Mouse (Mus musculus) forebrain, embryonic 15.5 days (tissue): Measurements from ENCODE around the gene Hoxb1. TPM values are rescaled to one million over a fixed set of nuclear protein-coding genes. Genes with fewer than 3 reads are reported as not detected.
A peak's percentile ranks its signal among the peaks of the same experiment; 100 is the strongest.

Experiments
- ATAC-seq: fragments of 200-750 bp; cut with Nextera tagmentation; replicated peaks from 2 replicates; pipeline ENCODE4 v1.8.0; 2017; ENCODE audit warnings: mild to moderate bottlenecking, moderate TSS enrichment, moderate library complexity
- H3K27ac ChIP-seq: fragments of 300-500 bp; sonication (generic); replicated peaks from 2 replicates; pipeline ENCODE4 v1.5.1; 2015; ENCODE audit warnings: mild to moderate bottlenecking, inconsistent platforms
- H3K27me3 ChIP-seq: fragments of 300-500 bp; sonication (generic); 2 replicates; pipeline ENCODE4 v1.6.1; 2015; ENCODE audit warnings: inconsistent platforms
- H3K36me3 ChIP-seq: fragments of 300-500 bp; sonication (generic); 2 replicates; pipeline ENCODE4 v1.6.1; 2015; ENCODE audit warnings: mild to moderate bottlenecking, inconsistent platforms
- H3K4me1 ChIP-seq: fragments of 300-500 bp; sonication (generic); 2 replicates; pipeline ENCODE4 v1.6.1; 2015; ENCODE audit warnings: inconsistent platforms
- H3K4me2 ChIP-seq: fragments of 300-500 bp; sonication (generic); replicated peaks from 2 replicates; pipeline ENCODE4 v1.6.1; 2015; ENCODE audit warnings: mild to moderate bottlenecking, inconsistent platforms
- H3K4me3 ChIP-seq: fragments of 300-500 bp; sonication (generic); 2 replicates; pipeline ENCODE4 v1.5.1; 2015; ENCODE audit warnings: mild to moderate bottlenecking, inconsistent platforms
- H3K9ac ChIP-seq: fragments of 300-500 bp; sonication (generic); replicated peaks from 2 replicates; pipeline ENCODE4 v1.6.1; 2015; ENCODE audit warnings: mild to moderate bottlenecking, inconsistent platforms
- H3K9me3 ChIP-seq: fragments of 300-500 bp; sonication (generic); 2 replicates; pipeline ENCODE4 v1.6.1; 2016; ENCODE audit warnings: inconsistent platforms
- WGBS: fragments of 180-500 bp; shearing (Covaris S2); methylation state at CpG from one replicate; pipeline ENCODE4 v1.1.7; 2015; ENCODE audit warnings: mixed read lengths; 5-methylcytosine and 5-hydroxymethylcytosine counted together
- polyA plus RNA-seq: library from polyadenylated mRNA; unstranded; fragments of >200 nt; fragmentation: Nextera tagmentation; extraction: Ambion mirVana; gene quantifications from 2 replicates; pipeline ENCODE4 v1.2.1, GENCODE M21; 2015

Hoxb1 gene
- polyA plus RNA-seq, 1 experiment from 2014 or later, result not detected

DNA sequence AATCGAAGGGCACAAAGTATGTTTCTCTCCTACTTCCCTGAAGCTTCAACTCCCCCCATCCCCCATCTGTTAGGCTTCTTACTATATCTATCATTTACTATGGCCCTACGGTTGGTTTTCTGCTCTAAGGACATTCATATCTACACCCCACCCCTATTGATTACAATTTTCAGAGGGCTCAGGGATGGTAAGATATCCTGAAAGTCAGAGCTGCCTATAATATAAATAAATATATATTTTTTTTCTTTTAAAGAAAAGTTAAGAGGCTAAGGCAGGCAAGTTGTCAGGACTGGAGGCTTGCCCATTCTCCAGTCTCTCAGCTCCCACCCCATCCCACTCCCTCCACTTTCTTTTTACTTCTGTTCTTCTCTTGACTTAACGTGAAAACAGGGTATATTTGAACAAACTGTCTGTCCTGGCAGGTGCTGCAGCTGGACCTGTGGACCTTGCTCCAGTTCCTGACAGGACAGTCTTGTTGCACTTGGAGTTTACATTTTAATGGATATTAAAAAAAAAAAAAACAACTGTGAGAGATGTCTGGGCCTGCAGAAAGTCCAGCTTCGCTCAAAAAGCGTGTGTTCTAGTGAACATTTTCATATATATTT is 18.5 kb upstream of the Hoxb1 start:
- Histone ChIP-seq H3K27ac (no peak overlapping the region), H3K9me3 (no peaks in the 10 kb centered on the region), H3K4me3 (no peak overlapping the region), H3K27me3 (peaks cover 95% of the 10 kb centered on the region), H3K9ac (no peak overlapping the region), H3K4me1 (peaks cover 8% of the 10 kb centered on the region), H3K4me2 (no peak overlapping the region), H3K36me3 (no peaks in the 10 kb centered on the region)
- no peak for ATAC-seq
- WGBS, result 5% methylated on average over 5 of the region's 5 CpGs

GRCm38 (mm10) chr11:96347717-96348116 is 17.8 kb upstream of the Hoxb1 start:
- 5% methylated on average over 4 of the region's 4 CpGs for WGBS

DNA sequence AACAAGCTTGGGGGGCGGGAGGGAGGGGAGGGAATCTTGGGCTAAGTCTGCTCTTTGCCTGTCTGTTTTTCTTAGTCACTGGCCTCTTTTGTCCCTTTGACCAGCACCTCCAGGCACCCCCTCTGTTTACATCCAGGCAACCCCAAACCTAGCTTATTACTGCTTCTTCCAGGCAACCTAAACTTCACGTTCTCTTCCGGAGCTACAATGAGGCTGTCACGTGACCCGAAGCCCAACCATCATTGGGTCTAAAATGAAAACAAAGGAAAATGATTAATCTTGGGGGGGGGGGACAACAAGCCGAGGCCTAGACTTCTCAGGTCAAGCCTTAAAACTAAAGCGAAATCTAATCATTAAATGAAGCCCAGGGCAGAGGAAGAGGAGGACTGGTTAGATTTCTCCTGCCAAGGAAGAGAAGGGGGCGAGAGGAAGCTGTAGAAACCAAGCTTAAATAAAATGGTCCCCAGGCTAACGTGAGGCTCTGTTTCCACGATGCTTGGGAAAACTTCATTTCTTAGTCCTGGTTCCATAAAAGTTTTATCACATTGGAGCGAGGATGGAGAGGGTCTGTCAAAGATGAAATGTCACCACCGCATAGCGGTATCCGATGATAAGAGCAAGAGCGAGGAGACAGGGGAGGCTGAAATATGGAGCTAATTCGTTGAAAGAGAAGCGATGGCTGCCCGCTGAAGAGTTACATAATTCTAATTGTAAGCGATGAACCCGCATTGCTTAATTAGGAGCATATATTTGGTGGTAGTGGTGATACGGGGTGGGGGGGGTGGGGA is 17.2 kb upstream of the Hoxb1 start:
- Histone ChIP-seq H3K9ac (no peak overlapping the region), H3K36me3 (no peaks in the 10 kb centered on the region), H3K9me3 (no peaks in the 10 kb centered on the region), H3K27me3 (peaks cover 95% of the 10 kb centered on the region), H3K27ac (no peak overlapping the region), H3K4me3 (no peak overlapping the region), H3K4me2 (no peak overlapping the region), H3K4me1 (peaks cover 13% of the 10 kb centered on the region)
- no peak for ATAC-seq
- WGBS, result 1% methylated on average over 21 of the region's 21 CpGs

More at GRCm38 (mm10) chr11:96347717-96348116, 17.8 kb upstream of the Hoxb1 start:
- no peak overlapping the region for H3K9ac ChIP-seq
- ATAC-seq, result no peak
- no peak overlapping the region for H3K27ac ChIP-seq
- H3K27me3 ChIP-seq, result peaks cover 95% of the 10 kb centered on the region
- no peak overlapping the region for H3K4me2 ChIP-seq
- peaks cover 8% of the 10 kb centered on the region for H3K4me1 ChIP-seq
- H3K9me3 ChIP-seq, result no peaks in the 10 kb centered on the region
- H3K4me3 ChIP-seq, result no peak overlapping the region
- H3K36me3 ChIP-seq, result no peaks in the 10 kb centered on the region

- H3K27me3 ChIP-seq, result peaks cover 92% of the 10 kb centered on the region
- WGBS, result 10% methylated on average over 3 of the region's 3 CpGs
- peaks cover 13% of the 10 kb centered on the region for H3K4me1 ChIP-seq
- no peaks in the 10 kb centered on the region for H3K36me3 ChIP-seq
- no peak for ATAC-seq
- H3K4me2 ChIP-seq, result no peak overlapping the region
- no peak overlapping the region for H3K9ac ChIP-seq
- H3K27ac ChIP-seq, result no peak overlapping the region
- H3K9me3 ChIP-seq, result no peaks in the 10 kb centered on the region
- no peak overlapping the region for H3K4me3 ChIP-seq
These were observed 16.6 kb upstream of the Hoxb1 start for GRCm38 (mm10) chr11:96348988-96349387.

DNA sequence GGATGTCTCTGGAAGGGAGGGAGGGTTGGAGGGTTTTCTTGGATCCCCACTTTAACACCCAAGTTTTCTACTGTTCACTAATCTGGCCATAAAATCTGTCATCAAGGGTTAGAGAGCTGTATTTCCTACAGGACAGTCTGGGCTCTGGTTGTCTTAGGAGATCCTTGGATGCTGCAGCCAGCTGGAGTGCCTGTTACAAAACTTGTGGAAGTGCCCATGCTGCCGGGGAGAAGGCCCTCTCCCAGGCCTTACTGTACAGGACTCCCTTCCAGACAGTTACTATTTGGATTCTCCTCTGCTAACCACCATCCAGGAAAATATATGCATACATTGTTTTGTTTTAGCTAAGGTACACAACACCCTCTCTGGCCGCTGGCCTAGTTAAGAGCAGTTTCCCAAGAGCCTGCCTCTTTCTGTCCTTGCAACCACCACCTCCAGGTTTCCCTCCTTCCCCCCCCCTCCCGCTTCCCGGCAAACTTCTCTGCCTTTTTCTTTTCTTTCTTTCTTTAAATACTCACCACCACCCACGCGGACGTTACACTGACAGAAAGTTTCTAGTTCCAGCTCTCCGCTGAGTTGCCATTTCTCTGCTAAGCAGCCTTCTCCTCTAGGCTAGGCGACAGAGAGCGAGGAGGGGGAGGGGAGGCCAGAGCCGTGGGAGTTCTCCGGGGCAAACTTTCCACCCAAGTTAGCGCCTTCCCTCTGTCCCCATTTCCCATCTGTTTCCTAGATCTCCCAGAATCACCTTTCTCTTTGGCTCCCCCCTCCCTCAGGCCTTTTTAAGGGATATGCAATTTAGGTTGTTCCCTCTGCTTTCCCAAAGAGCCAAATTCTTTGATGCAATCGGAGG is 15.8 kb upstream of the Hoxb1 start:
- H3K36me3 ChIP-seq, result no peaks in the 10 kb centered on the region
- peaks cover 92% of the 10 kb centered on the region for H3K27me3 ChIP-seq
- H3K27ac ChIP-seq, result no peak overlapping the region
- WGBS, result 2% methylated on average over 14 of the region's 14 CpGs
- H3K4me2 ChIP-seq, result no peak overlapping the region
- no peak overlapping the region for H3K4me3 ChIP-seq
- ATAC-seq, result no peak
- H3K9ac ChIP-seq, result no peak overlapping the region
- H3K4me1 ChIP-seq, result peaks cover 17% of the 10 kb centered on the region
- H3K9me3 ChIP-seq, result no peaks in the 10 kb centered on the region

DNA sequence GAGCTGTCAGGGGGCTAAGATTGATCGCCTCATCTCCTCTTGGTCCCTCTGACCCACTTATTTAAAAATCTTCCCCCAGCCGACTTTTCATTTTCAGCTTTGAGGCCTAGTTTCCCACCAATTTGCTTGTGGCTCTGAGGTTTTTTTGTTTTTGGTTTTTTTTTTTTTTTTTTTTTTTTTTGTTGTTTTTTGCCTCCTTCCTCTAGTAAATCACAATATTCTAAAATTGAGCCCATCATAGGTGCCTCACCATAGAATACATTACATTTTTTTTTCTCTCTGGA is 15.3 kb upstream of the Hoxb1 start, which contains the start of gene Hoxb2:
Hoxb2 (plus strand) TSS at position 185 of the 284 bp plus-strand sequence.
- no peak within 1 kb of the TSS for H3K4me3 ChIP-seq

GRCm38 (mm10) chr11:96350791-96351190 is 14.8 kb upstream of the Hoxb1 start:
- 4% methylated on average over 2 of the region's 2 CpGs for WGBS
- Histone ChIP-seq H3K27ac (no peak overlapping the region), H3K4me3 (no peak overlapping the region), H3K9ac (no peak overlapping the region), H3K36me3 (no peaks in the 10 kb centered on the region), H3K9me3 (no peaks in the 10 kb centered on the region), H3K4me1 (peaks cover 11% of the 10 kb centered on the region), H3K27me3 (peaks cover 89% of the 10 kb centered on the region), H3K4me2 (no peak overlapping the region)
- no peak for ATAC-seq

More for the DNA sequence above, 15.3 kb upstream of the Hoxb1 start, which contains the start of gene Hoxb2:
- Histone ChIP-seq H3K27ac (no peak within 1 kb of the TSS), H3K4me1 (peaks cover 16% of the 10 kb centered on the region), H3K4me2 (no peak within 1 kb of the TSS), H3K27me3 (peaks cover 91% of the 10 kb centered on the region), H3K9ac (no peak within 1 kb of the TSS), H3K9me3 (no peaks in the 10 kb centered on the region), H3K36me3 (no peaks in the 10 kb centered on the region)
- no peak for ATAC-seq
- WGBS, result 3% methylated on average over 2 of the region's 2 CpGs

DNA sequence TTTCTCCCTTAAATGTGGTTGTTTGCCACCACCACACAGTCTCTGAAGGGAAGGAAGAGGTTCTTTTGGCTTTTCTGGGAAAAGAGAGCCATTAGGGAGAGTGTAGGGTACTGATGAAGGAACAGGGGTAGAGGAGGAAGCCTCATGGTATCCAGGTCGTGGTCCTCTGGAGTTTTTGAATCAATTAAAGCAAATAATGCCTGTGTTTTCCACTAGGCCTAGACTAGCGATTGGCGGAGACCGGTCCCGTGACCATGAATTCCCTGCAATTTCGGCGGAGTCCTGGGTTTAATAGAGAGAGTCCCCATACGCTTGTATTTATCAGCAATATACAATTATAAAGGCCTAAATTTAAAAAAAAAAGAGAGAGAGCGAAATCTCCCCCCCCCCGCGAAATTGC is 14.2 kb upstream of the Hoxb1 start:
- Histone ChIP-seq H3K9ac (no peak overlapping the region), H3K36me3 (no peaks in the 10 kb centered on the region), H3K4me1 (peaks cover 9% of the 10 kb centered on the region; the same call in 1 of the 2 replicates), H3K27me3 (peaks cover 89% of the 10 kb centered on the region), H3K9me3 (no peaks in the 10 kb centered on the region), H3K4me3 (no peak overlapping the region), H3K4me2 (no peak overlapping the region), H3K27ac (no peak overlapping the region)
- ATAC-seq, result no peak
- 1% methylated on average over 10 of the region's 11 CpGs for WGBS

DNA sequence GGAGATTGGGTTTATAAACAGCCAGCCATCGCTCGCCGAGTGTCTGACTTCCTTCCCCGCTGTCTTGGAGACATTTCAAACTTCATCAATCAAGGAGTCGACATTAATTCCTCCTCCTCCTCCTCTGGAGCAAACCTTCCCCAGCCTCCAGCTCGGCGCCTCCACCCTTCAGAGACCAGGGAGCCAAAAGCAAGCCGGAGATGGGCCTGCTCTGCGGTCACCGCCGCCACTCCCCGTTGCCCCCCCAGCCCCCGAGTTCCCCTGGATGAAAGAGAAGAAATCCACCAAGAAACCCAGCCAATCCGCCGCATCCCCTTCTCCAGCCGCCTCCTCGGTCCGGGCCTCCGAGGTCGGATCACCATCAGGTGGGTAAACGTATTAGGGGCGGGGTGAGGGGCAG is 13.7 kb upstream of the Hoxb1 start:
- no peak overlapping the region for H3K4me2 ChIP-seq
- H3K9ac ChIP-seq, result no peak overlapping the region
- no peak overlapping the region for H3K27ac ChIP-seq
- WGBS, result under 1% methylated on average over 22 of the region's 22 CpGs
- peaks cover 89% of the 10 kb centered on the region for H3K27me3 ChIP-seq
- no peak for ATAC-seq
- no peaks in the 10 kb centered on the region for H3K9me3 ChIP-seq
- H3K4me1 ChIP-seq, result peaks cover 9% of the 10 kb centered on the region; the same call in 1 of the 2 replicates
- H3K36me3 ChIP-seq, result no peaks in the 10 kb centered on the region
- no peak overlapping the region for H3K4me3 ChIP-seq

- no peak for ATAC-seq
These were observed 12.6 kb upstream of the Hoxb1 start for GRCm38 (mm10) chr11:96352691-96353521.

DNA sequence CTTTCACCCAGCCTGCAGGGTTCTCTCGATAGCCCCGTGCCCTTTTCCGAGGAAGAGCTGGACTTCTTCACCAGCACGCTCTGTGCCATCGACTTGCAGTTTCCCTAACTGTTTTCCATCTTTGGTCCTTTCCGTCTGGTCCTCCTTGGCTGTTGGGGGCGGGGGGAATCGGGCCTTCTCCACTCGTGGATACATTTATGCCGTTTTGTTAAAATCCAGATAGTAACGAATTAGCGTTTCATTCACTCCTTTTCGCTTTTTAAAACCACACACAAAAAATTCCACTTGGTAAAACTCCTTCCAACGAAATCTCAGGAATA is 12.1 kb upstream of the Hoxb1 start:
- Histone ChIP-seq H3K27me3 (peaks cover 91% of the 10 kb centered on the region), H3K27ac (no peak overlapping the region), H3K4me2 (no peak overlapping the region), H3K9ac (no peak overlapping the region), H3K36me3 (no peaks in the 10 kb centered on the region), H3K9me3 (no peaks in the 10 kb centered on the region), H3K4me1 (peaks cover 9% of the 10 kb centered on the region; the same call in 1 of the 2 replicates), H3K4me3 (0 out of 2 replicates have a peak overlapping the region, but pooled peaks have one; percentile 1)
- WGBS, result under 1% methylated on average over 14 of the region's 14 CpGs
- ATAC-seq, result no peak

More at GRCm38 (mm10) chr11:96352691-96353521, 12.6 kb upstream of the Hoxb1 start:
- Histone ChIP-seq H3K4me1 (peaks cover 9% of the 10 kb centered on the region; the same call in 1 of the 2 replicates), H3K4me3 (0 out of 2 replicates have a peak overlapping the region, but pooled peaks have one; percentile 1), H3K27ac (no peak overlapping the region), H3K36me3 (no peaks in the 10 kb centered on the region), H3K9ac (no peak overlapping the region), H3K9me3 (no peaks in the 10 kb centered on the region), H3K4me2 (no peak overlapping the region), H3K27me3 (peaks cover 91% of the 10 kb centered on the region)
- under 1% methylated on average over 75 of the region's 75 CpGs for WGBS
